ENCODE assay signal across 16 mouse cellular contexts in the genomic region with DNA sequence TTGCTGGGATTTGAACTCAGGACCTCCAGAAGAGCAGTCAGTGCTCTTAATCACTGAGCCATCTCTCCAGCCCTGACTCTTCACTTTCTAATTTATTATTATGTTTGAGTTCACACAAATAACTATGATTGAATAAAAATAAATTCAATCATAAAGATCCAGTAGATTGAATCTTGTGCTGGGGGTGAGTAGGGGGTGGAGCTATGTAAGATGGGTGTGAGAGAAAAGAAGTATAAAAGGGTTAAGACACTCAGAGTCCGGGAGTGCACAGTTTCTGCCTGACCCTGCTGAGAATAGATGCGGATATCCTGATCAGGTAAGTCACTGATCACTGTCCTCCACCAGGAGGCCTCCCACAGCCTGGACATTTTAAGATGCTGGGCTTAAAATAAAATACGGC.
"Had no signal": no experiment of that assay in that cellular context is flagged by ENCODE, and none has a peak within 500 bp of the region (broad histone marks: within the 10 kb centered on the region; RNA-seq: fewer than 3 reads in every experiment).

TSS of gene Gm13043 (plus strand) at position 301 of the 400 bp plus-strand sequence.

- DNase-seq: cerebellum, adult 8-10 months; cerebellum, adult 9-10 months; cerebellum, adult 9-11 months; cerebellum, postnatal 10 days; cerebellum, postnatal 14 days; cerebellum, postnatal 25 days; cerebellum, postnatal 36 days; embryo, embryonic 11 days; forebrain, postnatal 0 days; gastrocnemius, adult 2 months; gastrocnemius, postnatal 10 days; gastrocnemius, postnatal 14 days; gastrocnemius, postnatal 25 days; gastrocnemius, postnatal 36 days; heart, adult 18-20 months; heart, adult 2 months had no signal
